Mouse (Mus musculus) MEL (cell line): Measurements from ENCODE around the gene Tmem91. TPM values are rescaled to one million over a fixed set of nuclear protein-coding genes. Genes with fewer than 3 reads are reported as not detected.

Source experiments
- DNase-seq: peaks from one replicate; pipeline ENCODE4 v3.0.0; 2011; ENCODE audit warnings: low read depth, low spot score
- H3K27ac ChIP-seq: 2 replicates; pipeline ENCODE4 v1.5.1; 2012; ENCODE audit warnings: low read depth, mild to moderate bottlenecking, control low read depth, low read length, moderate library complexity; ENCODE audit not compliant: control insufficient read depth
- H3K27me3 ChIP-seq, 2 experiments: fragments of 150-350 bp in 1 of 2; sonication (generic) in 1 of 2; 2 replicates each; pipeline ENCODE4 v1.6.1; 2012; ENCODE audit warnings: low read length in 2 of 2, mild to moderate bottlenecking in 2 of 2, improper control_type of control experiment in 1 of 2, moderate library complexity in 1 of 2; ENCODE audit not compliant: insufficient read depth in 2 of 2, control insufficient read depth in 1 of 2
- H3K36me3 ChIP-seq, 2 experiments: 2 replicates each; pipeline ENCODE4 v1.6.1; 2012 to 2014; ENCODE audit warnings: low read length in 2 of 2, improper control_type of control experiment in 1 of 2, inconsistent platforms in 1 of 2, mild to moderate bottlenecking in 1 of 2; ENCODE audit not compliant: insufficient read depth in 2 of 2, control insufficient read depth in 1 of 2
- H3K4me1 ChIP-seq, 2 experiments: fragments of 150-350 bp in 1 of 2; sonication (generic) in 1 of 2; 2 replicates each; pipeline ENCODE4 v1.6.1; 2012; ENCODE audit warnings: low read length in 2 of 2, improper control_type of control experiment in 1 of 2, mild to moderate bottlenecking in 1 of 2; ENCODE audit not compliant: insufficient read depth in 2 of 2, control insufficient read depth in 1 of 2
- H3K4me3 ChIP-seq, 2 experiments: fragments of 150-350 bp in 1 of 2; sonication (generic) in 1 of 2; 2 replicates each; pipeline ENCODE4 v1.5.1; 2012; ENCODE audit warnings: low read depth in 2 of 2, low read length in 2 of 2, mild to moderate bottlenecking in 2 of 2, moderate library complexity in 2 of 2, control low read depth in 1 of 2, improper control_type of control experiment in 1 of 2; ENCODE audit not compliant: control insufficient read depth in 1 of 2, insufficient read depth in 1 of 2
- H3K79me2 ChIP-seq: 2 replicates; pipeline ENCODE4 v1.6.1; 2012; ENCODE audit warnings: mild to moderate bottlenecking, low read length, moderate library complexity; ENCODE audit not compliant: control insufficient read depth, poor library complexity, insufficient read depth
- H3K9ac ChIP-seq: 2 replicates; pipeline ENCODE4 v1.6.1; 2012; ENCODE audit warnings: low read depth, mild to moderate bottlenecking, control low read depth, low read length, moderate library complexity; ENCODE audit not compliant: control insufficient read depth, poor library complexity, severe bottlenecking
- H3K9me3 ChIP-seq: fragments of 150-350 bp; sonication (generic); replicated peaks from 2 replicates; pipeline ENCODE4 v1.6.1; 2012; ENCODE audit warnings: mild to moderate bottlenecking, low read length, improper control_type of control experiment, moderate library complexity; ENCODE audit not compliant: insufficient read depth
- BHLHE40 ChIP-seq: IDR thresholded peaks from 2 replicates; pipeline ENCODE4 v1.6.1; 2012; ENCODE audit warnings: low read depth, mild to moderate bottlenecking, inconsistent platforms, low read length, improper control_type of control experiment, borderline replicate concordance
- CHD1 ChIP-seq: IDR thresholded peaks from 2 replicates; pipeline ENCODE4 v1.6.1; 2012; ENCODE audit warnings: low read depth, mild to moderate bottlenecking, inconsistent platforms, low read length, improper control_type of control experiment
- CTCF ChIP-seq, 3 experiments: IDR thresholded peaks in 2 of 3; conservative IDR thresholded peaks in 1 of 3; 2 replicates each; pipeline ENCODE4 v1.5.1; 2011 to 2012; ENCODE audit warnings: low read length in 3 of 3, low read depth in 2 of 3, mild to moderate bottlenecking in 2 of 3, improper control_type of control experiment in 1 of 3, inconsistent platforms in 1 of 3, mixed read lengths in 1 of 3, moderate library complexity in 1 of 3; ENCODE audit not compliant: control insufficient read depth in 1 of 3, insufficient read depth in 1 of 3, poor library complexity in 1 of 3, severe bottlenecking in 1 of 3
- GABPA ChIP-seq: IDR thresholded peaks from 2 replicates; pipeline ENCODE4 v1.6.1; 2012; ENCODE audit warnings: low read depth, mild to moderate bottlenecking, inconsistent platforms, low read length, improper control_type of control experiment, moderate library complexity
- HCFC1 ChIP-seq: IDR thresholded peaks from 2 replicates; pipeline ENCODE4 v1.6.1; 2012; ENCODE audit warnings: low read depth, mild to moderate bottlenecking, inconsistent platforms, low read length, improper control_type of control experiment, moderate library complexity
- MAFK ChIP-seq: IDR thresholded peaks from 2 replicates; pipeline ENCODE4 v1.6.1; 2011; ENCODE audit warnings: low read depth, mild to moderate bottlenecking, low read length, improper control_type of control experiment, borderline replicate concordance
- MAZ ChIP-seq: IDR thresholded peaks from 2 replicates; pipeline ENCODE4 v1.6.1; 2012; ENCODE audit warnings: low read depth, mild to moderate bottlenecking, inconsistent platforms, low read length, improper control_type of control experiment
- MXI1 ChIP-seq: IDR thresholded peaks from 2 replicates; pipeline ENCODE4 v1.6.1; 2011; ENCODE audit warnings: mild to moderate bottlenecking, low read depth, low read length, improper control_type of control experiment
- MYB ChIP-seq: IDR thresholded peaks from 2 replicates; pipeline ENCODE4 v1.6.1; 2011; ENCODE audit warnings: mild to moderate bottlenecking, low read depth, low read length, improper control_type of control experiment
- MYC ChIP-seq: IDR thresholded peaks from 2 replicates; pipeline ENCODE4 v1.6.1; 2011; ENCODE audit warnings: low read depth, mild to moderate bottlenecking, low read length, improper control_type of control experiment, moderate library complexity
- NELFE ChIP-seq: IDR thresholded peaks from 2 replicates; pipeline ENCODE4 v1.6.1; 2011; ENCODE audit warnings: low read depth, low read length, improper control_type of control experiment
- POLR2AphosphoS2 ChIP-seq: IDR thresholded peaks from 2 replicates; pipeline ENCODE4 v1.6.1; 2011; ENCODE audit warnings: low read length, improper control_type of control experiment
- RAD21 ChIP-seq: IDR thresholded peaks from 2 replicates; pipeline ENCODE4 v1.6.1; 2011; ENCODE audit warnings: mild to moderate bottlenecking, low read depth, low read length, improper control_type of control experiment
- SMC3 ChIP-seq: IDR thresholded peaks from 2 replicates; pipeline ENCODE4 v1.6.1; 2011; ENCODE audit warnings: low read depth, low read length, improper control_type of control experiment
- ZKSCAN1 ChIP-seq: IDR thresholded peaks from 2 replicates; pipeline ENCODE4 v1.6.1; 2012; ENCODE audit warnings: low read depth, mild to moderate bottlenecking, inconsistent platforms, low read length, improper control_type of control experiment, moderate library complexity
- ZNF384 ChIP-seq: IDR thresholded peaks from 2 replicates; pipeline ENCODE4 v1.6.1; 2012; ENCODE audit warnings: low read depth, mild to moderate bottlenecking, inconsistent platforms, low read length, improper control_type of control experiment
- polyA plus RNA-seq, 2 experiments: library from polyadenylated mRNA; stranded (reverse) in 1 of 2; unstranded in 1 of 2; fragments of >175 nt in 1 of 2; fragments of >200 nt in 1 of 2; gene quantifications; 2 replicates each; pipeline versions ENCODE4 v1.2.1 to v1.2.4; 2012; ENCODE audit warnings: low replicate concordance in 2 of 2, low read depth in 1 of 2; ENCODE audit not compliant: insufficient read length in 2 of 2, insufficient read depth in 1 of 2, missing spikeins in 1 of 2
- total RNA-seq: library from RNA; depleted of rRNA; stranded (reverse); fragments of 300-350 nt; gene quantifications from 2 replicates; pipeline ENCODE4 v1.2.3, GENCODE M21; 2012

The Tmem91 gene
- total and polyA plus RNA-seq, 3 experiments, result 0.89 to 3.3 TPM; not detected in 1

GRCm38 (mm10) chr7:25672442-25672841, 2.5 kb downstream of the Tmem91 start:
- Histone ChIP-seq H3K4me3 (no peak overlapping the region), H3K27me3 (no peaks in the 10 kb centered on the region), H3K79me2 (no peaks in the 10 kb centered on the region), H3K36me3 (no peaks in the 10 kb centered on the region; a peak in 2 of 4 replicates), H3K27ac (no peak overlapping the region), H3K9me3 (no peaks in the 10 kb centered on the region), H3K9ac (no peak overlapping the region), H3K4me1 (0 out of 4 replicates have a peak, but pooled peaks cover 0 to 3% of the 10 kb centered on the region in 2 experiments)
- TF ChIP-seq CTCF (IDR thresholded peaks at IDR 0.05 in 2 of 3, conservative IDR thresholded peaks at IDR 0.05 in 1 of 3; ENCODE audit: control insufficient read depth in 1 of 3, insufficient read depth in 1 of 3, low read depth in 2 of 3, low read length in 3 of 3, poor library complexity in 1 of 3, severe bottlenecking in 1 of 3) (peak; percentile 55 to 66 (median 55)), RAD21 (peak; percentile 13), CHD1 (no peak), MAZ (no peak), SMC3 (peak; percentile 30; the same call in 1 of the 2 replicates)
- peak; percentile 56 for DNase-seq

- H3K27me3 ChIP-seq, result no peaks in the 10 kb centered on the region
- DNase-seq, result no peak
- no peaks in the 10 kb centered on the region for H3K79me2 ChIP-seq
- H3K27ac ChIP-seq, result no peak overlapping the region
- H3K36me3 ChIP-seq, result peaks cover 0 to 2% of the 10 kb centered on the region in 2 experiments; a peak in 2 of 4 replicates
- no peak overlapping the region for H3K9ac ChIP-seq
- 0 out of 4 replicates have a peak, but pooled peaks cover 0 to 3% of the 10 kb centered on the region in 2 experiments for H3K4me1 ChIP-seq
- no peak overlapping the region for H3K4me3 ChIP-seq
- no peaks in the 10 kb centered on the region for H3K9me3 ChIP-seq
- TF ChIP-seq POLR2AphosphoS2 (0 out of 2 replicates have a peak, but pooled peaks have one; percentile 12), GABPA (no peak), BHLHE40 (no peak)
Observed at GRCm38 (mm10) chr7:25671686-25672085, 3.3 kb downstream of the Tmem91 start.

- Histone ChIP-seq H3K36me3 (peaks cover 0 to 2% of the 10 kb centered on the region in 2 experiments; a peak in 3 of 4 replicates), H3K27ac (no peak overlapping the region), H3K9ac (no peak overlapping the region)
Observed at GRCm38 (mm10) chr7:25670096-25670495, 4.9 kb downstream of the Tmem91 start.

More at GRCm38 (mm10) chr7:25670096-25670495, 4.9 kb downstream of the Tmem91 start:
- no peak overlapping the region for H3K4me3 ChIP-seq
- H3K4me1 ChIP-seq, result 0 out of 4 replicates have a peak, but pooled peaks cover 0 to 3% of the 10 kb centered on the region in 2 experiments
- no peaks in the 10 kb centered on the region for H3K79me2 ChIP-seq
- H3K27me3 ChIP-seq, result no peaks in the 10 kb centered on the region
- no peak for DNase-seq
- H3K9me3 ChIP-seq, result no peaks in the 10 kb centered on the region
- TF ChIP-seq CTCF (IDR thresholded peaks at IDR 0.05 in 2 of 3, conservative IDR thresholded peaks at IDR 0.05 in 1 of 3; ENCODE audit: control insufficient read depth in 1 of 3, insufficient read depth in 1 of 3, low read depth in 2 of 3, low read length in 3 of 3, poor library complexity in 1 of 3, severe bottlenecking in 1 of 3) (no peak), ZKSCAN1 (no peak), MYB (no peak), MXI1 (no peak), NELFE (no peak), MYC (no peak), MAFK (no peak), ZNF384 (no peak), HCFC1 (no peak)
